Mouse (Mus musculus): ENCODE data around the gene Gimap8.
A peak's percentile ranks its signal among the peaks of the same experiment; 100 is the strongest.

Gimap8 gene

DNA sequence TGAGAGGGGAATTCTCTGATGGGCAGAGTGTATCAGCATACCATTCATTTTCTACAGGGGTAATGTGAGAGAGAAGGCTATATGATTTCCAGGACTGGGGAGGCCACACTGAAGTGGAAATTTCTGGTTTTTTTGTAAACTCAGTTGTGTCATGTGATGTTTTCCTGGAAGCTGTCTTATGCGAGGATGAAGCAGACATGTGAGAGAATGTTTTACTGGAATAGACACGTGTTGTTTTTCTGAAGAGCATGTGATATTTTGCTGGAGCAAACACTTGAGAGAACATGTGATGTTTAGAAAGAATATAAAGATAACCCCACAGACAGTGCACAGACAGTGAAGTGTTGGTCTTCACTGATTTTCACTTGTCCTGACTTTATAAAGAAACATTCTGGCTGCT lies 8.5 kb upstream of the Gimap8 start:
- no peak for DNase-seq

GRCm38 (mm10) chr6:48641391-48641790 lies 5.6 kb upstream of the Gimap8 start:
- DNase-seq = no peak

GRCm38 (mm10) chr6:48642764-48643292 lies 4.2 kb upstream of the Gimap8 start:
- DNase-seq = peak; percentile 57

- DNase-seq = peak; percentile 88
Measured at GRCm38 (mm10) chr6:48645660-48646308, 1.2 kb upstream of the Gimap8 start.

DNA sequence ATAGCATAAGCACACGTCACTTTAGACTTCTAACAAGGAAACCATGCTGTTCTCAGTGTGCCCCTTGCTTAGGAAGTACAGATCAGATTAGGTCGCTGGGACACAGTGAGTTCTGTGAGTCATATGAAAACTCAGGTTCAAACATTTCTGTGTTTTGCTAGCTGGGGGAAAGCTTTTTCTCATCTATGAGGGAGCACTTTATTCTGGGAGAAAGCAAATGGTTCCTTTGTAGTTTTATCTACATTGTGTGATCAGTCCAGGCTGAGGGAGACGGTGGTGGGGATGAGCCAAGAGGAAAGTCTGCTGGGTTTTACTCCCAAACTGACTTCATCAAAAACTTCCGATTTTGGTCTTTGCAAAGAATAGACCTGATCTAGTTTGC lies 734 bp upstream of the Gimap8 start:
- DNase-seq = no peak

GRCm38 (mm10) chr6:48647611-48648010 lies 577 bp downstream of the Gimap8 start:
- DNase-seq = no peak

GRCm38 (mm10) chr6:48648779-48649178 lies 1.7 kb downstream of the Gimap8 start:
- no peak for DNase-seq

DNA sequence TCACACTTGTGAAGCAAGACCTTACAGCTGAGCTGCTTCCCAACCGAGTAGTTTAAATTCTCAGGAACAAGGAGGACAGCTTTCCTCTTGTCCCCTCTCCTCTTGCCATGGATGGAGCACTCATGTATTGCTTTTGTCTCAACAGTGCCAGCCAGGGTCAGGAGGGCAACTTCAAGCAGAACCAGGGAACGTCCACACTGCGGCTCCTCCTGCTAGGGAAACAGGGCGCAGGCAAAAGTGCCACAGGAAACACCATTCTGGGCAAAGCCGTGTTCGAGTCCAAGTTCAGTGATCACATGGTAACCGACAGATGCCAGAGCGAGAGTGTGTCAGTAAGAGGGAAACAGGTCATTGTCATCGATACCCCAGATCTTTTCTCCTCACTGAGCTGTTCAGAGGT lies 3.0 kb downstream of the Gimap8 start:
- DNase-seq = no peak

DNA sequence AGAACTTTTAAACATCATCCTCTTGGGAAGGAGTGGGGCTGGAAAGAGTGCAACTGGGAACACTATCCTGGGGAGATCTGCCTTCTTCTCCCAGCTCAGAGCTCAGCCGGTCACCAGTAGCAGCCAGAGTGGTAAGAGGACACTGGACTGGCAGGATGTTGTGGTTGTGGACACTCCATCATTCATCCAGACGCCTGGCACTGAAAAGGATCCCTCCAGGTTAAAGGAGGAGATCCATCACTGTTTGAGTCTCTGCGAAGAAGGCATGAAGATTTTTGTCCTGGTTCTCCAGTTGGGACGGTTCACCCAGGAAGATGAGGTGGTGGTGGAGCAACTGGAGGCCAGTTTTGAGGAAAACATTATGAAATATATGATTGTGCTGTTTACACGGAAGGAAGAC lies 11.7 kb downstream of the Gimap8 start:
- no peak for DNase-seq

- no peak for DNase-seq
Measured at GRCm38 (mm10) chr6:48664750-48665149, 17.7 kb downstream of the Gimap8 start.

- DNase-seq = no peak
Measured at GRCm38 (mm10) chr6:48665471-48665870, 18.4 kb downstream of the Gimap8 start.

GRCm38 (mm10) chr6:48666159-48666586 lies 19.1 kb downstream of the Gimap8 start:
- DNase-seq = peak; percentile 36

DNA sequence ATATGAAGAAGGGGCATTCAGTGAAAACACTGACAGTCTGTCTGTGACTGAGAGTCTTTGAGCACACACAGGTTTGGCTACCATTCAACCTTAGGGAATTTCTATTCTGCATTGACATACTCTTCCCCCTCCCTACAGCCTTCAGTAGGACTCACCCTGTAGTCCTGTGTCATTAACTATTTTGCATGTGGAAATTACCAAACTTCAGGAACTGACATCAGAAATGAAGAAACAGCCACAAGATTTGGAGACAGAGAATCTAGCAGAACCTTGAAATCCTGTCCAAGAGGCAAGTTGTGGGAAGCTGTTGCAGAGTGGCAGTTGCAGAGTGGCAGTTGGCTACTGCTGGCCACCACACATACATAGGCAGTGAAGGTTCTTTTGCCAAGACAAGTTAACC lies 21.0 kb downstream of the Gimap8 start:
- no peak for DNase-seq

- DNase-seq = no peak
Measured at GRCm38 (mm10) chr6:48669446-48669969, 22.5 kb downstream of the Gimap8 start.

DNA sequence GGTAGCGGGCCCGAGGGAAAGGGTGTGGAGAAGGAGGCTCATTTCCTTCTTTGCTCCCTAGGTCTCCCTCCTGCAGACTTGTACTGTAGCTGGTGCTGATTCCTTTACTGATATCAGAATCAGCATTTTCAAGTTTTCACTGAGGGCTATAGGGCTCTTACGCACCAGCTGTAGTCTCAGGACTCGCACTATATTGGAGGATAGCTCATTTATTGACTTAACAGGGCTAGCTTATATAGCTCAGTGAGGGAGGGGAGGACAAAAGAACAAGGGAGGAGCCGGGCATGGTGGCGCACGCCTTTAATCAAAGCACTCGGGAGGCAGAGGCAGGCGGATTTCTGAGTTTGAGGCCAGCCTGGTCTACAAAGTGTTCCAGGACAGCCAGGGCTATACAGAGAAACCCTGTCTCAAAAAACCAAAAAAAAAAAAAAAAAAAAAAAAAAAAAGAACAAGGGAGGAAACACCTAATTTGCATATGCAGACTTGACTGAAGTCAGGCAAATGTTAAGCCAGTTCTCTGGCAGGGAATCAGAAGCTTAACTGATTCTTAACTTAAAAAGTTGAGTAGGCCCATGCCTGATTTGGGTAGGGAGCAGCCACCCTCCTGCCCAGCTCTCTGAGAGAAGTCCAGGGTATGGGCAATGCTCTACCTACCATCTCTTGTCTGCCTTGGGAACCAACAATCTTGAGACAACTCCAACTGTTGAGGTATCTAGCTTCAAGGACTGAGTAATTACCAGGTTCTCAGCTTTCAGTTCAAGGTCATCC lies 27.4 kb downstream of the Gimap8 start:
- DNase-seq = no peak

- no peak for DNase-seq
Measured at GRCm38 (mm10) chr6:48675400-48675930, 28.4 kb downstream of the Gimap8 start.

DNA sequence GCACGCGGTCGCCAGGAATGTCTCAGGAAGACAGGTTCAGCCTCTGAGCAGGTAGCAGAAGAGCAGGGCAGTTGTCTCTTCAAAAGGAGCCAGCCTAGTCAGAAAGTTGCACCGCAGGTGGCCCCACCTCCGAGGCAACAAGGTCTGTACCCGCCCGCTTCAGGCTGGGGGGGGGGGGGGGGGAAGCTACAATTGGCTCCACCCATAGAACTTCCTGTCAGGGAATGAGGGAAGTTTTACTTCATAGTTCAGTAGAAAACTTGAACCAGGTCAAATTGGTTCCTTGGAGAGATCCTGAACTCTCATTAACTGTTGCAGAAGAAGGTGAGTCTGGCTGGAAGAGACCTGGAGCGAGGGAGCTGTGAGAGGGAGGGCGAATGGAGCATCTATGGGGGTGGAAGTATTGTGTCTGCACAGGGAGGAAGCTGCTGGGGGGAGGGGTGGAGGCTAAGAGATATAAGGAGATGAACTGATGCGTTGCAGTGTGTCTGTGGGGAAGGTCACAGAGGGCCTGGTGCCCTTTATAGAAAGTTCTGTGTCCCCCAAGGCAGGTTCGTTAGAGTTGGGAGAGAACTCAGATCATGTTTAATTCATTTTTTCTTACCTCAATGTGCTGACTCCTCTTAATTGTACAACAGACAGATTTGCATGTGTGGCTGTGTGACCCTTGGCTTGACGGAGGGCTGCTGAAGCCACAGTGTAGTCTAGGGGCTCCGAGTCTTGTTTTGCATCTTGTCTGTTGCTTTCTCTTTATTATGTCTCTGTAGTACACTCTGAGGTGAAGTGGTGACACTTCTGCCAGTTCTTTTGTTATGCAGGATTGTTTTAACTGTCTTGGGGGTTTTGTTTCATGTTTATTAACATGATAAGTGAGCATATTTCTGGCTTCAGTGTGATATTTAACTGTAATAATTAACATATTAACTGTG lies 29.2 kb downstream of the Gimap8 start, which contains the start of gene Gimap9:
Gimap9 (plus strand) TSS at position 199 of the 929 bp plus-strand sequence.
- peak; percentile 69 for DNase-seq

- DNase-seq = no peak
Measured at GRCm38 (mm10) chr6:48676860-48677415, 29.9 kb downstream of the Gimap8 start.

GRCm38 (mm10) chr6:48677492-48678345 lies 30.7 kb downstream of the Gimap8 start:
- no peak for DNase-seq

DNA sequence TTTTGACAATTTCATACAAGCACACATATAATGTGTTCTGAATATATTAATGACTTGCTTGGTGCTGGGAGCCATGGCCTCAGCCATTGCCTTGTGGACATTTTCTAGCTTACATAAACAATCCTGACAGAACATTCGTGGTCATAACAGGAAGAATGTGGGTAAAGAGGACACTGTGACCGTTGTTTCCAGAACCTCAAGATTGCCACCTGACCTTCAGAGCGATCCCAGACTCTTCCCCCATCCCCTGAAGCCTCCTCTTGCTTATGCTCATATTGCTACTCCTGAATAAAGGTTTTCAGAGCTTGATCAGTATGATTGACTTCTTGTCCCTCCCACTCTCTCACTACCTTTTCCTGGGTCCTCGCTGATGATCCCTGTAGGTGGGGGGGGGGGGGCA lies 31.4 kb downstream of the Gimap8 start:
- DNase-seq = no peak

DNA sequence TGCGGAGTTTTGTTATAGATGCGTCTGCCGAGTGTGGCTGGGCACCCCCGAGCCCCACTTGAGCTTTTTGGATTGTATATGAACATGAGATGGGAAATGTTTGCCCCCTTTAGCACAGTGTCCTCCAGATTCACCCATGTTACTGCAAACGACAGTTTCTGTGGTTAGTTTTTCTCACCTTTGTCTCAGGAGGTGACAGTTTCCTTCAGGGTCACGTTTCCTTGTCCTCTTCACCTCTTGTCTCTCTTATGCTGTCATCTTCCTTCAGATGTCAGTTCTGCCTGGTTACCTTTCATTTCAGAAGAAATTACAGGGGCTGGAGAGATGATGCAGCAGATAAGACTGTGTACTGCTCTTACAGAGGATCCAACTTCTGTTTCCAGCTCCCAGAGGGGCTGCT lies 32.7 kb downstream of the Gimap8 start:
- DNase-seq = no peak

All from kidney, postnatal 10 days (tissue).